Comparison of ENCODE assay signal across 8 mouse cellular contexts in genomic region chr4:152115921-152116612, GRCm38 (mm10). TPM values are rescaled to one million over a fixed set of nuclear protein-coding genes. Genes with fewer than 3 reads are reported as not detected.
DNase-seq lines count a peak whose midpoint lies in the region; ATAC-seq and TF ChIP-seq lines count a peak whose summit lies in the region.

Gene Tnfrsf25, plus strand, starts transcription at chr4:152115934.

- H3K4me3 ChIP-seq in intestine, embryonic 16.5 days (ENCODE audit: low read length) = peak within 1 kb of the TSS; percentile 1
- H3K4me3 ChIP-seq in midbrain, postnatal 0 days (ENCODE audit: low read depth, low read length) = no peak within 1 kb of the TSS

- peak; percentile 42 for DNase-seq in kidney, postnatal 10 days
- DNase-seq in kidney, postnatal 14 days = no peak
- DNase-seq in embryo, embryonic 11 days = peak; percentile 56
- no peak for DNase-seq in midbrain, postnatal 0 days (ENCODE audit: low spot score)
- no peak for DNase-seq in right cerebral cortex, postnatal 4 days
- no peak for DNase-seq in spleen, adult 18-20 months

- peak within 1 kb of the TSS; percentile 44 for H3K4me2 ChIP-seq in intestine, embryonic 16.5 days (ENCODE audit: low read depth, low read length)
- 0 out of 2 replicates have a peak within 1 kb of the TSS, but pooled peaks have one; percentile 6 for H3K4me2 ChIP-seq in midbrain, postnatal 0 days (ENCODE audit: low read depth, low read length, poor library complexity, severe bottlenecking)

- ATAC-seq in intestine, embryonic 16.5 days = peak; percentile 36; the same call in 1 of the 2 replicates
- ATAC-seq in midbrain, postnatal 0 days (ENCODE audit: low FRiP score) = no peak
- ATAC-seq in monocyte, adult 5-6 weeks (replicated peaks; ENCODE audit: insufficient number of reproducible peaks, low FRiP score, low TSS enrichment, poor library complexity, severe bottlenecking) = no peak

- WGBS in intestine, embryonic 16.5 days = 10% methylated on average over 30 of the region's 30 CpGs
- WGBS in midbrain, postnatal 0 days = 5% methylated on average over 29 of the region's 30 CpGs

- peaks cover 28% of the 10 kb centered on the region for H3K4me1 ChIP-seq in intestine, embryonic 16.5 days (ENCODE audit: control insufficient read depth, insufficient read depth, low read length)
- 0 out of 2 replicates have a peak, but pooled peaks cover 3% of the 10 kb centered on the region for H3K4me1 ChIP-seq in midbrain, postnatal 0 days (ENCODE audit: insufficient read depth, low read length)

- H3K9ac ChIP-seq in intestine, embryonic 16.5 days (ENCODE audit: low read depth, low read length) = peak within 1 kb of the TSS; percentile 42
- H3K9ac ChIP-seq in midbrain, postnatal 0 days (replicated peaks; ENCODE audit: low read length, poor library complexity, severe bottlenecking) = no peak within 1 kb of the TSS

- peaks cover 34% of the 10 kb centered on the region for H3K27me3 ChIP-seq in intestine, embryonic 16.5 days (replicated peaks; ENCODE audit: control insufficient read depth, insufficient read depth, low read length)
- H3K27me3 ChIP-seq in midbrain, postnatal 0 days (ENCODE audit: insufficient read depth, low read length) = peaks cover 65% of the 10 kb centered on the region

- H3K27ac ChIP-seq in intestine, embryonic 16.5 days (ENCODE audit: low read length) = no peak within 1 kb of the TSS
- 0 out of 2 replicates have a peak within 1 kb of the TSS, but pooled peaks have one; percentile 3 for H3K27ac ChIP-seq in midbrain, postnatal 0 days (ENCODE audit: low read depth, low read length)

- peaks cover 9% of the 10 kb centered on the region; the same call in 1 of the 2 replicates for H3K36me3 ChIP-seq in intestine, embryonic 16.5 days (ENCODE audit: control insufficient read depth, insufficient read depth, low read length)
- H3K36me3 ChIP-seq in midbrain, postnatal 0 days (ENCODE audit: insufficient read depth, low read length) = peaks cover 15% of the 10 kb centered on the region

- H3K9me3 ChIP-seq in intestine, embryonic 16.5 days (ENCODE audit: control insufficient read depth, low read length) = no peaks in the 10 kb centered on the region
- no peaks in the 10 kb centered on the region for H3K9me3 ChIP-seq in midbrain, postnatal 0 days (ENCODE audit: low read length)

- no peak for TF ChIP-seq CTCF in midbrain, postnatal 0 days (IDR thresholded peaks at IDR 0.05)

RNA-seq across cellular contexts. Expression of gene Tnfrsf25, which starts in this region (rescaled TPM):
- 1.8 and 2.4 TPM in 2 replicates for polyA plus RNA-seq in intestine, embryonic 16.5 days (2015; fragmentation: Nextera tagmentation; extraction: Ambion mirVana)
- 0.99 and 2.0 TPM in 2 replicates for total RNA-seq in midbrain, postnatal 0 days (2014; rRNA removed)
- polyA plus RNA-seq in midbrain, postnatal 0 days (2015; fragmentation: Nextera tagmentation; extraction: Ambion mirVana) = 0.38 and 0.49 TPM in 2 replicates
- total RNA-seq in monocyte, adult 5-6 weeks (2017) = 1.3 to 4.7 TPM in 2 of 3 replicates, not detected in the other

Comparison
In these comparisons a context has a peak if more than half of its experiments do, and no peak if none do; other contexts are left out.
1. DNase-seq: peak in kidney, postnatal 10 days (single experiment) and embryo, embryonic 11 days (single experiment); none in kidney, postnatal 14 days (single experiment), midbrain, postnatal 0 days (single experiment), right cerebral cortex, postnatal 4 days (single experiment) and spleen, adult 18-20 months (0 of 2).